Mouse (Mus musculus): ENCODE measurements at regions not wholly inside any gene's neighbourhood (a gene's known extent, or its start where the extent isn't known, plus 50 kb on each side); places are given as distances from the start of the nearest gene placed in this dataset.
"Not testable (repeated sequence)": the region's sequence is repeated elsewhere in the genome, so short reads cannot be mapped to it uniquely, and the experiment has no call there.

DNA sequence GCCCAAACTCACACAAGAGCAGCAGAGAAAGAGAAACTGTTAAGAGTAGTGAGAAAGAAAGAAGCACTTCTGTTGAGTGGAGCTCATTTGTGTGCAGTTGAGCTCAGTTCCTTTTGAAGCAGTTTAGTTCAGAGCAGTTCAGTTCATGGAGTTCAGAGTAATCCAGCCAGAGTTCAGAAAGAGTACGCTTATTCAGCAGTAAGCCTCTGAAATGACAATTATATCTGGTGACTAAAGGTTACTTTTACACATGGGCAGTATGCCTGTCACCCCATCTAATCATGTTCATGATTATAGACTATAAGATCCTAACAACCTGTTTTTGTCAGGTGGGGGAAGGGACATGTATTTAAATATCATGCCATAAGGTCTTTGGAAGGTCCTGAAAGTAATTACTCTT is 333.9 kb upstream of the Klf6 start:
- no peak for DNase-seq (ENCODE audit: low spot score in 2 of 2)

DNA sequence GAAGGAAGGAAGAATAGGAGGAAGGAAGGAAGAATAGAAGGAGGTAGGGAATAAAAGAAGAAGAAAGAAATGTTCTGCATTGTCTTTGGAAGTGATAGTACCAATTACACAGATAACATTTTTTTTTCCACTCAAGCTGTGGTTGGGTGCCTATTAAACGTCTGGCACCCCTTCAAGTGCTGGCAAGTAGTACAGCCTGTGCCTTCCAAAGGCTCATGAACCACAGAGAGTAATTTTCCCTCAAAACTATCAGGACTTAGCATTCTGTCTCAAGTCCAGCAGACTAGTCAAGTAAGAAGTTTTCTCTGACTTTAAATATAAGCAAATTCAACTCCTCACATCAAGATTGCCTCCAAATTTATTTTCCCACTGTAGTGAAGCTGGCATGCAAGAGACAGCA is 321.0 kb upstream of the Klf6 start:
- peak in 1 of 2 experiments; percentile 0 for DNase-seq (ENCODE audit: low spot score in 2 of 2)

DNA sequence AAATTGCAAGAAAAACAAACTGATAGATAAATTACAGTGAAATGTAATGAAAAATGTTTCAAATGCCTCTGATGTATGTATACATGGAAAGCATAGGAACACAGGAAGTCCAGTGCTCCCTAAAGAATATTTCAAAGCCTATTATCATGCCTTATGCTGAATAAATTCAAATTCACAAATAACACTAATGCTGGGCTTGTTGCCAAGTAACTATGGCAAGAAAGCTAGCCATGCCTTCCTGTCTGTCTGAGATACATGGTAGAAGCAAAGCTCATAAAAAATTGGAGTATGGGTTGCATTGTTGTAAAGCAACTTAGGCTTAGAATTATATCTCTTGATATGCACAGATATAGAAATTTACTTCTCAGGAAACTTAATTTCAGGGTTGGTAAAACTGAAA is 315.8 kb upstream of the Klf6 start:
- DNase-seq (ENCODE audit: low spot score in 2 of 2): no peak

DNA sequence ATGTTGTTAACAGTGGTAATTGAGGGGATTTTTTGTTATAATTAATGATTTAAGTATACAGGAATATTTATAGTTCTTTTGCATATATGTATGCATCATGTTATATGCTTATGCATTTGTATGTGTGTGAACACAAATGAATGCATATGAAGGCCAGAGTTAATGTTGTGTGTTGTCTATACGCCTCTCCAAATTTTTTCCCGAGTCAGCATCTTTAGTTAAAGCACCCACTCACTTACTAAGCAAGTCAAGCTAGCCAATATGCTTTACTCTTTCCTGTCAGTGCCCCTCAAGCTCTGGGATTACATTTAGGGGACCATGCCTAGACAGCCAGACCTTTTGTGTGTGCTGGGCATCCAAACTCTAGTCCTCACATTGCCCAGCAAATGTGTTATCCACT is 315.3 kb upstream of the Klf6 start:
- DNase-seq (ENCODE audit: low spot score in 2 of 2): no peak

DNA sequence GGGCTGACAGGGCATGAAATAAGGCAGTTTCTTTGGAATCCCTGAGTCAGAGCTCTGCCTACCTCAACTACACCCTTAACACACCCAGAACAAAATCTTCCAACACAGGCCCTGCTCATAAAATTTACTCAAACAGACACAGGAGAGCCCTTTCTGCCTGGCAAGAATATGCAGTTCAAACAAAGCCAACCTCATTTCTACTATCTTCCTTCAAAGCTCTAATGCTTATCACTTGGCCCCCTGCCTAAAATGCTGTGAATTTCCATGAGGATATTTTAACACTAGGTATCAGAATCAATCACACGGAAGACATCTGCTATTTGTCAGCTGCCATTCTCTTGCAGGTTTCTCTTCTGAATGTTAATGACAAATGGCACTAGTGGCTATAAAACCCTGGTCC is 314.3 kb upstream of the Klf6 start:
- no peak for DNase-seq (ENCODE audit: low spot score in 2 of 2)

DNA sequence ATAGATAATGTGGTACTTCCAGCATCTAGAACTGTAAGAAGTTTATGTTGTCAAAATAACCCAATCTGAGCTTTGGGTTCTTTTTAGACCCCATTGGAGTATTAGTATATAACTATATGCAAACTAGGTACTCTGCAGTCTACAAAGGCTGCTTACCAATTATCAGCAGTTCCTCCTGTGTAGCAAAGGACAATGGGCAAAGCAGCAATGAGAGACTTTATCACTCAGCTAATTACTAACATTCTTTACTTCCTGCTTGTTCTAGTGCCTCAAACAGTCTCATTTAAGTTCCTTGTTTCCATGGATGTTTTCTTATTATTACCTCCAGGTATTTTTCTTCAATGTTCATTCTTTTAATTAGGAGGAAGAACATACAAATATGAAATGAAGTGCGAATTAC is 312.5 kb upstream of the Klf6 start:
- DNase-seq (ENCODE audit: low spot score in 2 of 2): no peak

DNA sequence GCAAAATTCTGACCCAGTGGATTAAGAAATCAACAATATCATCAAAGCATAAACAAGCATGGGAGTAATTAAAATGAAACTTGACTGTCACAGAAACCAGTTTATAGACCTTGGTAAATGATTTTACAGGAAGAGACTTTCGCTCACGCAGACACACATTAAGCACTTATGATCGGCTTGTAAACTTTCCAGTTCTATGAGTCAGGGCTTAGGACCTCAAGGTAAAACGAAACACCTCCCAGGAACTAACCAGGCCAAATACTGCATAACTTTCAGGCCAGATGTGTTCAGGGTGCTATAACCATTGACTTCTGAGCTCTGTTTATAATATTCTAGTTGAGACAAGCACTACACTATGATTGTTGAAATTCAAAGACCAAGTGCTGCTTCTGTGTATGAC is 312.1 kb upstream of the Klf6 start:
- no peak for DNase-seq (ENCODE audit: low spot score in 2 of 2)

DNA sequence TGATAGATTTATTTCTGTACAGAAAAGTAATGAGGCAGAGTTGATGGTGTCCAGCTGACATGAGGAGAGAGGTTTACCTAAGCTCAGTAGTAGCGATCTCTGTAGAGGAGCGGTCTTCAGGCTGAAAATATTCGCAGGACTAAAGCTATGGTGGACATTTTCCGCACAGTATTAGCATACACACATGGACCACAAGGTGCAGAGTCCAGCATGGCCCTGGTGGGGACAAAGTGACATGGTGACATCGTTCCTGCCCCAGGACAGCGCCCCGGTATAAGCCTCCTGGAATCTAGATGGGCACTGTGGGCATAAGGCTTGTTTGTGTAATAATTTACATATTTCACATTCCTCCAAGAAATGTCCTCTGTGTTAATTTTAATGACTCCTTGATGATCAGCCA is 311.5 kb upstream of the Klf6 start:
- DNase-seq (ENCODE audit: low spot score in 2 of 2): no peak

DNA sequence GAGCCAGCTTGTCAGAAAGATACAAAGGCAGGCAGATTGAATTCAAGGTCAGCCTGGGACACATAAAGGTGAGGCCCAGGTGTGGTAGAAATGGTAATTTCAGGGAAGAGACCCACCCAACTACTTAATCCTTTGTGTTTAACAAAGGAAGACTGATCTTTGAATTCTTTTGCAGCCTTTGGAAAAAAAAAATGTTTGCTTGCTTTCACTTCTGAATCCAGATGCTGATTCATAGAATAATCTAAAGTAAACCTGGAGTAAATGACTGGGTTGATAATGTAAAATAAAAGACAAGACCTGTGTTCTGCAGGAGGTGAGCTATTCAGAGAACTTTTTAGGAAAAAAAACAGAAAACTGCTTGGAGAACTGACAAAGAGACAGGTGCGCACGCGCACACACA is 310.9 kb upstream of the Klf6 start:
- DNase-seq (ENCODE audit: low spot score in 2 of 2): no peak

DNA sequence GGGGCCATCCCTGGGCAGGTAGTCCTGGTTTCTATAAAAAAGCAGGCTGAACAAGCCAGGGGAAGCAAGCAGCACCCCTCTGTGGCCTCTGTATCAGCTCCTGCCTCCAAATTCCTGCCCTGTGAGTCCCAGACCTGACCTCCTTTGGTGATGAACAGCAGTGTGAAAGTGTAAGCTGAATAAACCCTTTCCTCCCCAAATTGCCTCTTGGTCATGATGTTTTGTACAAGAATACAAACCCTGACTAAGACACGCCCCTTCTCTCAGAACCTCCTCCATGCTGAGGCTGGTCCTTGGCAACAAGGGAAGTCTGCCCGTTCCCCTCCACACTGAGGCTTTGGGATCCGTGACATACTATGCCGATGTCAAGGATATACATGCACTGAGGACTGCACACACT is 310.2 kb upstream of the Klf6 start:
- no peak for DNase-seq (ENCODE audit: low spot score in 2 of 2)

DNA sequence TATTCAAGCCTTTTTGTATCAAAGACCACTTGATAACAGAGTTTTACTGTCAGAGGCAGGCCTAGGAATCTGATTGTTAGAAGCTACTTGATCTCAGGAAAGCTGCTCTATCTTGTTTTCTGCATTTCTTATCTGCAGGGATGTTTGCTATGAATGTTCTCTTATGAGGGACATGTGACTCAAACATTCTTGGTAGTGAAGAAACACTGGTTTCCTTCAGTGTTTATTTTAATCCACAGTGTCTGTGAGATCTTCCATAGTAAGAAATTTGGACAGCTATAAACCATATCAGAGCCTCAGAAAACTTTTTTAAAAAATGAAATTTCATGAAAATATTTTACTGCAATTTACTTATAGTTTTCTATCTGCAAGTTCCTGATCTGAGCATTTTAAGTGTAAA is 307.8 kb upstream of the Klf6 start:
- DNase-seq (ENCODE audit: low spot score in 2 of 2): no peak

DNA sequence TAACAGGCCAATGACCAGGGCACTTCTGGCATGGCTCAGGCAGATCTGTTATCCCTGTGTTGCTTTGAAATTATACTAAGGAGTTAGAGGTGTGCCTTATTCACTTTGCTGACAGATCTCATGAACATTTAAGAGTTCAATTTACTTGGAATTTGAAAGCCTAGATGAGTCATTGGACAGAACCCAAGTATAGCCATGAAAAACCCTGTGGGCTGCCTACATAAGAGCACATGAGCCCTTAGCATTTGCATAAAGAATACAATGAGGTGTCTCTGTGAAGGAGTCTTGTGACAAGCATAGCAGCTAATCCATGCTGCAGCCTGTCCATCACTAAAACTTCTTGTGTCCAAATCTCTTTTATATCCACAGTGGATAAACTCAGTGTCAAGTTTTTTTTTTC is 303.2 kb upstream of the Klf6 start:
- no peak for DNase-seq (ENCODE audit: low spot score in 2 of 2)

DNA sequence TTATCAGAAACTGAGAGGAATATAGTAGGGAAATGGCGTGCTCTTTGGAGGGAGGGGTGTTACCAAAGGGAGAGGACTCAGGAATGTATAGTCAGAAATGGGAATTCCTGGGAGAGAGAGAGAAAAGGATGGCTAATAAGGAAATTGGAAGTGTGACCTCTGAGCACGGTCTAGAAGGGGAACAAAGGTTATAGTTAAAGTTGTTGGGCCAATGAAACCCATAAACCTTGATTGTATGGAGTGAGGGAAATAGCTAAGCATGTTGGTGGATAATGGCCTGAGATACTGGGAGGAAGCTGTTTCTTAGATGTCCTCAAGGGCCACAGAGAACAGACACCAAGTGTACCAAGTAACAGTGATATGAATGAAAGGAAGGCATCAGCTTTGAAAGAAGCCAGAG is 294.8 kb upstream of the Klf6 start:
- DNase-seq (ENCODE audit: low spot score in 2 of 2): no peak

DNA sequence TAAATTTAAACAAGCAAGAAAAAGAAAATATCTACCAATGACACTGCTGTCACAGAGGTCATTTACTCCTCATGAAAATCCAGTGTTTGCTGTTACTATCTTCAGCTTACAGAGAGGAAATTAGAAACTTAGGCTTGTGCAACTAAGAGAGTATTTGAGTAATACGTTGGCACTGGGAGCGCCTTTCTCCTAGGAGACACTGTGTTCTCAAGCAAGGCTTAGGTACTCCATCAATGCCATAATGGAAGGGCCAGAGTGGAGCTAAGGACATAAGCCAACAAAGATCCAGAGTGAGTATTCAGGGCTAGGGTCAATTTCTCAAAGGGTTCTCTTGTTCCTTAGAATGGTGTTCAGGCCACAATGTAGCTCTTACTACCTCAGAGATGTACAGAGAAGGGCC is 294.4 kb upstream of the Klf6 start:
- no peak for DNase-seq (ENCODE audit: low spot score in 2 of 2)

DNA sequence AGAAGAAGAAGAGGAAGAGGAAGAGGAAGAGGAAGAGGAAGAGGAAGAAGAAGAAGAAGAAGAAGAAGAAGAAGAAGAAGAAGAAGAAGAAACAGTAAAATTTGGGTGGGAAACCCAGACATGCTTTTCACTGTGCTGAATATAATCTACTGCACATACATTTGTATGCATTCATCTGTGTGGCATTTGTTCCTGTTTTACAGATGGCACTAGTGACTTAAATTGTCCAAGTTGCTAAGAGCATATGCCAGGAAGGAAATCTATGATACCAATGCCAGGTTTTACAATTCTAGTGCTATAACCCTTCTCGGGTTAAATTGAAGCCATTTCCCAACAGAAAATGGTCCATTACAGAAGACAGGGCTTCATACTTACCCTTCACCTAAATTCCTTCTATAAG is 291.7 kb upstream of the Klf6 start:
- no peak for DNase-seq (ENCODE audit: low spot score in 2 of 2)

DNA sequence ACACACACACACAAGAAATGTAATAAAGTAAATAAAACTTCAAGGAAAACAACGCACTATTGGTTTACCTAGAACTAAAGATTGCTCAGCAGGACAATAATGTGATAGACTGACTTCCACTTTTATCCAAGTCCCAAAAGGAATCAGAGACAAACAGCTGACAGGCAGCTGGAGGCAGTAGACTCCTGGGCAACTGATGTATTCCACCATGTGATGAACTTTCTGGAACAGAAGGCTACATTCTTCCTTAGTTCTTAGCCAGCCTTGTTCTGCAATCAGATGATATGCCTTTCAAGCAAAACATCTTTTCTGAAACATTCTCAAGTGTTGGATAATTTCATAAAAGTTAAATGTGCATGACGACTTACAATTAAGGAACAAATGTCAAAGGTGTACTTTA is 290.9 kb upstream of the Klf6 start:
- no peak for DNase-seq (ENCODE audit: low spot score in 2 of 2)

DNA sequence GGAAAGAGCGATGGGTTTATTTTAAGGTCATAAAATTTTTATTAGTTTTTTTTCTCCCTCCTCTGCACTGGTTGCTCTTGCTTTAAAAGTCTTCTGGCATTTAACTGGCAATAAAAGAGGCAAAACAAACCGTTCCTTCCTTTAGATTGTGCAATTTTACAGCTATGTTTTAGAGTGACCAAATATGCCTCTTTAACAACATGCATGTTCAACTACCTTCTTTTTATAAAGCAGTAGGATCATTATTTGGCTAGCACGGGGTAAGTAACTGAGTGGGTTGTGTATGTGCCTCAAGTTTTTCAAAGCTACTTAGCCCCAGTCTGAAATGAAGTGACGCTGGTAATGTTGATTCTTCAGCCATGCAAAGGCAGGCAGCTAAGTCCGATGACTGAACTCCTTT is 284.7 kb upstream of the Klf6 start:
- DNase-seq (ENCODE audit: low spot score in 2 of 2): no peak

DNA sequence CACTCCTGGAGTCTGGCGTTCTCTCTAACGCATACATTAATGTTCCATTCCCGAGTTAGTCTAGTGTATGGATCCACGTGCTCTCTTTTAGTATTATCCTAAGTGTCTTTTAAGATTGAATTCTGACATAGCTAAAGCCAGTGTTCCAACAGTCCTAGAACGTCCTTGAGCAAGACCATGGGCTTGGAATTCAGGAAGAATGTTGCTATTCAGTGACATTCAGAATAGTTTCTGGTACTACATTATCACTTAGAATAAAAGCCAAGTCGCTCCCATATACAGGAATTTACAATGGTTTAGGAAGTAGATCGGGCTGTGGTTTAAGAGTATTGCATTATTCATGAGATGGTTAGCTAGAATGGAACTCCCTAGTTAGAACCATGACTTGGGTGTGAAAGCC is 277.6 kb upstream of the Klf6 start:
- not testable (repeated sequence) for DNase-seq (ENCODE audit: low spot score in 2 of 2)

DNA sequence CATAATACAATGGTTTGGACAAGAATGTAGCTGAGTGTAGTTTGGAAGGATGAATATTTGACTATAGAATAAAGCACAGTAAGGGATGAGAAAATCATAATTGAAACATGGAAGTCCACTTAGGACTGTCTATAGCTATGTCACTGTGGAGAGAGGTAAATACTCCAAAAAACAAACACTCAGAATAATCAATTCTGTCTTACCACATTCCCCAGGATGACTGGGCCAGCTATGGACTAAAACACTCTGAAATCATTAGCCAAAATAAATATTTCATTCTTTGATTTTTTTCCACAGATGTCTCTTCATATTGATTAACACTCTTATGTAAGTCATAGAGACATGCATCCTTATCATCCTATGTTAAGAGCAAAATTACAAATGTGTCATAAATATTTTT is 274.1 kb upstream of the Klf6 start:
- no peak for DNase-seq (ENCODE audit: low spot score in 2 of 2)

DNA sequence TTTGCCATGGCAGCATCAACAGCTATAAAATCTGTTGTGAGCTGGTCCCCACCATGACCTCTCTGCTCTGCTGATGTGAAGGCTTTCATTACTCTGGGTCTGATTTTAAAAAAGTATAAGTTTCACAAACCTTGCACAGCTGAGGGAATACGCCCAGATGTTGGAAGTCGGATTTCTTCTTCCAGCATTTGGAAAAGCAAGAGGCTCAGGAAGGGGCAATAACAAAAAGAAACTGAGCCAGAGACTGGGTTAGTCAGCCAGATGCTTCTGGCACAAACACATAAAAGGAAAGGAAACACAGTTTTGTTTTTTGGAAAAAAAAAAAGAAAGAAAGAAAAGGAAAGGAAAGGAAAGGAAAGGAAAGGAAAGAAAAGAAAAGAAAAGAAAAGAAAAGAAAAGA is 270.0 kb upstream of the Klf6 start:
- DNase-seq (ENCODE audit: low spot score in 2 of 2): no peak

DNA sequence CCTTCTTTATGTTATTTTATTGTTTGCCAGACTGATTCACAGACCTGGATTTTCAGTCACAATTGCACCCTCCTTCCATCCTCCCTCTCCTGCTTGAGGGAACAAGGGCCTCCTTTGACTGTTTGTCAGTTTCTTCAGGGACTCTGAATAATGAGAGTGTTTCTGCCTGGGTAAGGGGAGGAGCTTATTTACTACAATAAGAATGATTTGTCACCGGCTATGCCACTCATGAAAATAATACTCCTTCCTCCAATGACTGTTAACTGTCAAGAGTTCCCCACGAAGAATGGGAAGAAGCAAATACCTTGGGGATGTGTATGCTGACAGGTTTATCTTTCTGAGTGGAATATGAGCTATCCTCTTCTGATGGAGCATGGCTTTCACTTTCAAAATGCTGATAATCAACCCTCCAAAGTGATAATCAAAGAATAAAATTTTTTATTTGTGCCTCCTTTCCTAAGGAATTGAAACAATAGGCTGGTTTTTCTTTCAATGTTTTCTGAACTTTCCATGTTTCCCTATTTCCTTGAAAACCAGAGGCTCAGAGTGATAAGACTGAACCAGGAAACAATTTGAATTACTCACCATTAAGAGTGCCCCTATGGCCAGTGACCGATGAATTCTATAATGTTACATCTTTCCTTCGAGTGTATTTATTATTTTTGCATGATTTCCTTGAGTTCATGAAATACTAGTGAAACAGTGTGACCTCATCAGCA is 269.3 kb upstream of the Klf6 start:
- DNase-seq (ENCODE audit: low spot score in 2 of 2): no peak

DNA sequence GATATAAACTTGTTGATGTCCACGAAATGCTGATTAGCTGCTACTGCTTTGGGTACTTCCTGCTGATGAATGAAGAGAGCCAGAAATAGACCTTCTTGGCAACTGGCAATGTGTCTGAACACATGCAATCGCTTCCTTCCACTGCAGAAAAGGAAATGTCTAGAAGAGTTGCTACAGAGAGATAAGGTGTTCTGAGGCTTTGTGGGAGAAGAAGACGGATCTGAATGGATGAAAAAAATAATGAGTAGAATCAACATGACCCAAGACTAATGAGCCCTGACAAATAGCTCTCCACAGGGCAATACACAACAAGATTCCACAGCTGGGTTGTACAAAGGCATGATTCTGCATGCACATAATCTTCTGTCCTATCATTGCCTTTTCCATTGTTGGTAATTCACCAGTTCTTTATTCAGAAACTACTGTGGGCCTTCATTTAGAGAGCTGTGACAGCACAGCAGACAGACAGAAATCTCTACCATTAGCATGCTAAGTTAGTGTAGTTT is 268.7 kb upstream of the Klf6 start:
- no peak for DNase-seq (ENCODE audit: low spot score in 2 of 2)

DNA sequence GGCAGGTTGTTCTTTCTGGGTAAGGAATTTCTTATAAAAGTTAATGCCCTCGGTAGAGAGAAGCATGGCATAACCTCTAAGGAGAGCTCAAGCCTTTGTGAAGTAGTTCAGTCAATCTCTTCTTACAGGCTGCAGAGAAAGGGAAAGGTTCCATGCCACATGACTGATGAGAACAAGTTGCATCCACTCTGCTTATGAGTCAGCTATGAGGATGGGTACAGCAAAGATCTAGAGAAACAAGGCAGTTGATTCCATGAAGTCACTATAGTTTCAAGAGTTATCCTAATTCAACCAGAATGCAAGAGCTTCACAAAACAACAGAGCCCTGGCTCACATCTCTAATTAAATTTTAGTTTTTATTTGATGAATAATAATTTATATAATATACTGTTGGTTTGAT is 259.6 kb upstream of the Klf6 start:
- DNase-seq (ENCODE audit: low spot score in 2 of 2): no peak

DNA sequence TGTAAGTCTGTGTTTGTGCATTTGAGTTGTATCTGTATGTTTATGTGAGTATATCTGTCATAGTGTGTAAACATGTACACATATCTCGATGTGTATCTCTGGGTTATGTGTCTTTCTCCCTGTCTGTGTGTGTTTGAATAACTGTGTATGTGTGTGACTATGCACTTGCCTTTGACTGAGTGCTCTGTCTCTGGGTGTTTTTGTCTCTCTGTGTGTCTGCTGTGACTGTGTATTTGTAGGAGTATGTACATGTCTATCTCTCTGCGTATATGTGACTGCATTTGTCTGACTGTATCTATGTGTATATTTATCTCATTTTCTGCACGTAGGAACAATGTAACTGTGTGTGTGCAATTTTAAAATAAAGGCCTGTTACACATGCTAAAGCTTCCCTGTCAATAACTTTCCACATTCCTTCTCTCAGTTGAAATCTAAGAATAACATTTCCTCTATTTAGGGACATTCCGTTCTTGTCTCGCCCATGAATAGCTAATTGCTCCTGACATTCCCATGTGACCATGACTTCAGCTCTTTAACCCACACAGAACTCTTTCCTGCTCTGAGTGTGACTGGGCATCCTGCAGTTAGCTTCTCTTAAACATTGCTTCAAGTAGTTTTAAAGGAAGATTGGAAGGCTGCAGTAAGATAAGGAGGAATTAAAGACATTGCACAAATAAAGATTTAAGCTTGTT is 257.2 kb upstream of the Klf6 start:
- DNase-seq (ENCODE audit: low spot score in 2 of 2): peak in 1 of 2 experiments; percentile 5

Data from right cerebral cortex, postnatal 36 days (tissue).